Mouse (Mus musculus): Measurements from ENCODE around the gene Ifih1. TPM values are rescaled to one million over a fixed set of nuclear protein-coding genes. Genes with fewer than 3 reads are reported as not detected.

Ifih1 gene
- polyA plus RNA-seq, 1 experiment: 6.1 TPM

DNA sequence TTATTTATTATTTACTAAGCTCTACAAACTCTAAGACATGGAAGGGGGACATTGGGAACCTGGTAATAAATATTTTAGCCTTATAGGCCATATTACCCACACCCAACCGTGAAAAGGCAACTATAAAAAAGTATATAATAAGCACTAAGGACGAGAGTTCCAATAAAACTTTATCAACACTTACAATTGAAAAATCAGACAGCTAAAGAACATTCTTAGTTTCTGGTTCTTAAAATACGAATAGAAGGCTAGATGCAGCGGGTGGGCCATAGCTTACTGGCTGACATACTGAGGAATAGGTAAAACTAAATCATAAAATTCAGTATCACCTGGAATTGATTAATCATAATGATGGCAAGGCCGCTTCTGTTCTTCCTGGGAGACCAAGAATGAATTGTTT lies 1.2 kb downstream of the Ifih1 start:
- Histone ChIP-seq H3K36me3 (ENCODE audit: control insufficient read depth, insufficient read depth, low read length) (no peaks in the 10 kb centered on the region), H3K27me3 (ENCODE audit: control insufficient read depth, insufficient read depth, low read length) (no peaks in the 10 kb centered on the region), H3K4me1 (replicated peaks; ENCODE audit: control insufficient read depth, insufficient read depth, low read length) (peaks cover 8% of the 10 kb centered on the region), H3K4me3 (ENCODE audit: control insufficient read depth, insufficient read depth, low read length) (no peak overlapping the region), H3K27ac (ENCODE audit: control insufficient read depth, insufficient read depth, low read length) (no peak overlapping the region)
- TF ChIP-seq CTCF (IDR thresholded peaks at IDR 0.05; ENCODE audit: borderline replicate concordance, control insufficient read depth, extremely low read depth, insufficient read depth, low read length, poor library complexity): no peak
- TF ChIP-seq POLR2A (IDR thresholded peaks at IDR 0.05; ENCODE audit: control insufficient read depth, extremely low read depth, insufficient read depth, low read length, poor library complexity): no peak
- WGBS: 90% methylated on average over 5 of the region's 5 CpGs
- no peak for DNase-seq

DNA sequence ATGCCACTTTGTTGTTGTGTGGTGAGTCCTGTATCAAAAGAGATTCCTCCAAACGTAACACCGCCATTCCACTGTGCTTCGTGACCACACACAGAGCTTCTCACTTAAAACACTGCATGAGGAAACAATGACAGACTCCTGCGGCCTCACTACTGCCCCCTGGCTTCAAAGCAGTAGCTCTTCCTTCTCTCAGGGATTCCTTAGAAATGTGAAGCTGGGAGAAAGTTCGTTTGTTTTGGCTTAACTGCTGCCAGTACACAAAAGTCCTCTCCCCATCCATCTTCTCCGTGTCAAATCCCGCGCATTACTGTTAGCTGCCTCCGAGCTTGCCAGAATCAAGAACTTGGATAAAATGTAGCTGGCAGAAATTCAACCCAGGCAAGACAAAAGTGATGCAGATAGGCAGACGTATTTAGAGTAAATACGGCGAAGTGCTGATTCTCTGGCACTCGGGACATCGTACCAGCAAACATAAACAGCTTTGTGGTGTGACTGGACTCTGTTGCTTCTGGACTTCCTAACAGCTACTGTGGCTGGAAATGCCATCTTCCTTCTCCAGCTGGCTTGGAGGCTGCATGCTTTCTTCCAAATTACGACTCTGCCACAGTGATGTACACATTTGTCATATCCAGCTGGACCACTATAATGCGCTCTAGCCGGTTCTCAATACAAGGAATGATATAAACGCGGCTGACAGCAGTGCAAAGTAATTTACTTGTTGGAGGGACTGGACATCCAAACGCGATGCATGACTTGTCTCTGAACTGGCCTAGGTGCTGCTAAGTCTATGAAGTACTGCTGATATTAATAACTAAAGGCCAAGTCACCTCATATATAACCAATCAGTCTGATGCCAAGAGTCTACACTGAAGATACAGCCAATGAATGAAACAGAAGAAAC lies 2.4 kb downstream of the Ifih1 start:
- H3K27ac ChIP-seq (ENCODE audit: control insufficient read depth, insufficient read depth, low read length): no peak overlapping the region
- H3K27me3 ChIP-seq (ENCODE audit: control insufficient read depth, insufficient read depth, low read length): no peaks in the 10 kb centered on the region
- no peak overlapping the region for H3K4me3 ChIP-seq (ENCODE audit: control insufficient read depth, insufficient read depth, low read length)
- peaks cover 8% of the 10 kb centered on the region for H3K4me1 ChIP-seq (replicated peaks; ENCODE audit: control insufficient read depth, insufficient read depth, low read length)
- H3K36me3 ChIP-seq (ENCODE audit: control insufficient read depth, insufficient read depth, low read length): no peaks in the 10 kb centered on the region
- WGBS: 62% methylated on average over 21 of the region's 21 CpGs
- peak; percentile 79 for DNase-seq
- TF ChIP-seq CTCF (IDR thresholded peaks at IDR 0.05; ENCODE audit: borderline replicate concordance, control insufficient read depth, extremely low read depth, insufficient read depth, low read length, poor library complexity): no peak
- no peak for TF ChIP-seq POLR2A (IDR thresholded peaks at IDR 0.05; ENCODE audit: control insufficient read depth, extremely low read depth, insufficient read depth, low read length, poor library complexity)

DNA sequence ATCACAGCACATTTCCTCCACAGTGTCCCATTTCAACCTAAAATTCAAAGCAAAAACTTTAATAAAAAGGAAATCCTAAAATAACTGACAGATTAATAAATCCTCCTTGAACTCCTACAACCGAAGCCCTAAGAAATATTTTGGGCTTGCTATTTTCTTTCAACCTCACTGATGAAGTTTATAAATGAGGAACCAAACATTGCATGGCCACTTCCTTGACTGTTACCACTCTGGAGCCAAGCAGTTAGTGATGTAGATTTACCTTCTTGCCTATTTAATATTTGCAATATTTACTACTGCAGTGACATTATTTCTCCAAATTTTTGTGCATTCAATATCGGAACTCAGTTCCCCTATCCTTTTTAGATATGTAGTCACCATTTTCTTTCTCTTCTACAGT lies 6.2 kb downstream of the Ifih1 start:
- H3K27me3 ChIP-seq (ENCODE audit: control insufficient read depth, insufficient read depth, low read length): no peaks in the 10 kb centered on the region
- H3K36me3 ChIP-seq (ENCODE audit: control insufficient read depth, insufficient read depth, low read length): no peaks in the 10 kb centered on the region
- H3K4me3 ChIP-seq (ENCODE audit: control insufficient read depth, insufficient read depth, low read length): no peak overlapping the region
- DNase-seq: no peak
- TF ChIP-seq POLR2A (IDR thresholded peaks at IDR 0.05; ENCODE audit: control insufficient read depth, extremely low read depth, insufficient read depth, low read length, poor library complexity): no peak
- WGBS: 51% methylated on average over 2 of the region's 2 CpGs
- peaks cover 4% of the 10 kb centered on the region; the same call in 1 of the 2 replicates for H3K4me1 ChIP-seq (replicated peaks; ENCODE audit: control insufficient read depth, insufficient read depth, low read length)
- no peak overlapping the region for H3K27ac ChIP-seq (ENCODE audit: control insufficient read depth, insufficient read depth, low read length)

DNA sequence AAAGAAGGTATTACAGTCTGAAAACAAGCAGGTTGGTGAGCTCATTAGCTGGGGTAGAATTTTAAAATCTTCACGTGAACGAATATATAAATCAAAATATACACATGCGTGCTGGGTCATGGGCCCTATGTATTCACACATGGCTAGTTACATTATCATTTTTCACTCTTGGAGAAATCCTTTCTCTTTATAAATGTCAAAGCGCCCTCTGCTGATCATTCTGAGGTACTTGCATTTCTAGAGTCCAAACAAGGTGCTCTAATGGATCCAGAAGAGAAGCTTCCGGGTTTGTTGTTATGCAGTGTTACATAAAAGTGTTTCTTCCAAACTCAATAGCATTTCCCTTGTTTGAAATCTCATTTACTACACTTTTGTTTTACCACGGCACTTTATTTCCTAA lies 15.6 kb downstream of the Ifih1 start:
- TF ChIP-seq CTCF (IDR thresholded peaks at IDR 0.05; ENCODE audit: borderline replicate concordance, control insufficient read depth, extremely low read depth, insufficient read depth, low read length, poor library complexity) (no peak), POLR2A (IDR thresholded peaks at IDR 0.05; ENCODE audit: control insufficient read depth, extremely low read depth, insufficient read depth, low read length, poor library complexity) (no peak)

DNA sequence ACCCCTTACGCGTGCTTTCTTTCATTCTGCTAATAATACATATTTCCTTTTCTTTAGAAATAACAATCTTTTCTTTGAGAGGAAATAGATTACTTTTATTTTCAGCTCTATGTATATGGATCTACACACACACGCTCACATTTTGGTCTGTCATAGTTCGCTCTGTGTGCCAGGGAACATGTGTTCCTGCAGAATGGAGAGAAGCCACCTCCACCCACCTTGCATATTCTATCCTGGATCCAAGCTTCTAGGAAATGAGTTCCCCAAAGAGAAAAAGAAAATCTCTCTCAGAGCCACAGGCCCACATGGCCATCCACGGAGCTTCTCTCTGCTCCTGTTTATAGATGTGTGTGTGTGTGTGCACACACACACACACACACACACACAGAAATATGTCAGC lies 17.7 kb downstream of the Ifih1 start:
- WGBS: 97% methylated on average over 5 of the region's 5 CpGs
- Histone ChIP-seq H3K4me3 (ENCODE audit: control insufficient read depth, insufficient read depth, low read length) (no peak overlapping the region), H3K4me1 (replicated peaks; ENCODE audit: control insufficient read depth, insufficient read depth, low read length) (no peaks in the 10 kb centered on the region; the same call in 1 of the 2 replicates), H3K36me3 (ENCODE audit: control insufficient read depth, insufficient read depth, low read length) (no peaks in the 10 kb centered on the region), H3K27me3 (ENCODE audit: control insufficient read depth, insufficient read depth, low read length) (no peaks in the 10 kb centered on the region), H3K27ac (ENCODE audit: control insufficient read depth, insufficient read depth, low read length) (no peak overlapping the region)
- TF ChIP-seq CTCF (IDR thresholded peaks at IDR 0.05; ENCODE audit: borderline replicate concordance, control insufficient read depth, extremely low read depth, insufficient read depth, low read length, poor library complexity) (no peak), POLR2A (IDR thresholded peaks at IDR 0.05; ENCODE audit: control insufficient read depth, extremely low read depth, insufficient read depth, low read length, poor library complexity) (no peak)
- no peak for DNase-seq

More for the DNA sequence above, 15.6 kb downstream of the Ifih1 start:
- 34% methylated on average over 6 of the region's 6 CpGs for WGBS
- Histone ChIP-seq H3K27me3 (ENCODE audit: control insufficient read depth, insufficient read depth, low read length) (no peaks in the 10 kb centered on the region), H3K4me1 (replicated peaks; ENCODE audit: control insufficient read depth, insufficient read depth, low read length) (no peaks in the 10 kb centered on the region; the same call in 1 of the 2 replicates), H3K36me3 (ENCODE audit: control insufficient read depth, insufficient read depth, low read length) (no peaks in the 10 kb centered on the region), H3K4me3 (ENCODE audit: control insufficient read depth, insufficient read depth, low read length) (no peak overlapping the region), H3K27ac (ENCODE audit: control insufficient read depth, insufficient read depth, low read length) (no peak overlapping the region)
- DNase-seq: peak; percentile 15

DNA sequence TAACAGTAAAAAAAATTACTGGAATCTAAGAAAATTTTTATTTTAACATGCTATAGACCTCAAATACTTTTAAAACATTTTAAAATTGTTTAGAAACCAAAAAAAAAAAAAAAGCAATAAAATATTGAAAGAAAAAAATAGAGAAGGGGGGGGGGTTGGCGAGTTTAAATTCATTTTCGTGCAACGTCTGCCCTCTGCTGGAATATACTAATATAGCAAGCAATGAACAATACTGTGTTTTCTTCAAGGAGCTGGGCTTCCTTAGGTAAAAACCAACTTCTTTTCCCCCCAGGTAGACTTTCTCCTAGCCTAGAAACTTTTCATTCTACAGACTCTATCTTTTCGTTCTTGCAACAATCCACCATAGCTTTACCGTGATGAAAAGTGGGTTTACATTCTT lies 18.3 kb downstream of the Ifih1 start:
- no peaks in the 10 kb centered on the region; the same call in 1 of the 2 replicates for H3K4me1 ChIP-seq (replicated peaks; ENCODE audit: control insufficient read depth, insufficient read depth, low read length)
- no peaks in the 10 kb centered on the region for H3K27me3 ChIP-seq (ENCODE audit: control insufficient read depth, insufficient read depth, low read length)
- TF ChIP-seq POLR2A (IDR thresholded peaks at IDR 0.05; ENCODE audit: control insufficient read depth, extremely low read depth, insufficient read depth, low read length, poor library complexity) (no peak), CTCF (IDR thresholded peaks at IDR 0.05; ENCODE audit: borderline replicate concordance, control insufficient read depth, extremely low read depth, insufficient read depth, low read length, poor library complexity) (no peak)
- H3K4me3 ChIP-seq (ENCODE audit: control insufficient read depth, insufficient read depth, low read length): no peak overlapping the region
- WGBS: 15% methylated on average over 5 of the region's 5 CpGs
- no peaks in the 10 kb centered on the region for H3K36me3 ChIP-seq (ENCODE audit: control insufficient read depth, insufficient read depth, low read length)
- no peak for DNase-seq
- no peak overlapping the region for H3K27ac ChIP-seq (ENCODE audit: control insufficient read depth, insufficient read depth, low read length)
